Mouse (Mus musculus) adrenal gland, adult 8-10 months (tissue): ENCODE measurements around the gene Gm20765. TPM values are rescaled to one million over a fixed set of nuclear protein-coding genes. Genes with fewer than 3 reads are reported as not detected.
"Not testable (repeated sequence)": the region's sequence is repeated elsewhere in the genome, so short reads cannot be mapped to it uniquely, and the experiment has no call there.

ENCODE experiments used
- DNase-seq: peaks from one replicate; pipeline ENCODE4 v3.0.0; 2022
- total RNA-seq, 4 experiments: library from RNA; stranded (reverse); gene quantifications; 2 replicates each; pipeline ENCODE4 v1.2.4; 2022

Gene Gm20765
- total RNA-seq: not detected

DNA sequence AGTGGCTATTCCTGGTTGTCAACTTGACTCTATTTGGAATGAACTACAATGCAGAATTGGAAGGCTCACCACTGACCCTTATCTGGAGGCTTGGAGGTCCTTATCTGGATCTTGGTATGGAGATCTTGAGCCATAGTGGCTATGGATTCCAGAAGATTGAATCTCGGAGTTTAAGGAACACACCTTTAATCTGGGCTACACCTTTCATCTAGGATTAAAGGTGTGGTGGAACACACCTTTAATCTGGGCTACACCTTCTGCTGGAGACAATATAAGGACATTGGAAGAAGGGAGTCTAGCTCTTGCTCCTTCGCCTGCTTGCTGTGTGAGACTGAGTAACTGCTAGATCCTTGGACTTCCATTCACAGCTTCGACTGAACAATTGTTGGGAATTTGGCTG lies at the start of gene Gm20765:
Gene Gm20765 (plus strand): TSS at position 301 of the 400 bp plus-strand sequence.
- not testable (repeated sequence) for DNase-seq

DNA sequence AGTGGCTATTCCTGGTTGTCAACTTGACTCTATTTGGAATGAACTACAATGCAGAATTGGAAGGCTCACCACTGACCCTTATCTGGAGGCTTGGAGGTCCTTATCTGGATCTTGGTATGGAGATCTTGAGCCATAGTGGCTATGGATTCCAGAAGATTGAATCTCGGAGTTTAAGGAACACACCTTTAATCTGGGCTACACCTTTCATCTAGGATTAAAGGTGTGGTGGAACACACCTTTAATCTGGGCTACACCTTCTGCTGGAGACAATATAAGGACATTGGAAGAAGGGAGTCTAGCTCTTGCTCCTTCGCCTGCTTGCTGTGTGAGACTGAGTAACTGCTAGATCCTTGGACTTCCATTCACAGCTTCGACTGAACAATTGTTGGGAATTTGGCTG lies 42.6 kb upstream of the Gm20765 start, which contains the start of gene Gm21293:
Gene Gm21293 (plus strand): TSS at position 301 of the 400 bp plus-strand sequence.
- not testable (repeated sequence) for DNase-seq

DNA sequence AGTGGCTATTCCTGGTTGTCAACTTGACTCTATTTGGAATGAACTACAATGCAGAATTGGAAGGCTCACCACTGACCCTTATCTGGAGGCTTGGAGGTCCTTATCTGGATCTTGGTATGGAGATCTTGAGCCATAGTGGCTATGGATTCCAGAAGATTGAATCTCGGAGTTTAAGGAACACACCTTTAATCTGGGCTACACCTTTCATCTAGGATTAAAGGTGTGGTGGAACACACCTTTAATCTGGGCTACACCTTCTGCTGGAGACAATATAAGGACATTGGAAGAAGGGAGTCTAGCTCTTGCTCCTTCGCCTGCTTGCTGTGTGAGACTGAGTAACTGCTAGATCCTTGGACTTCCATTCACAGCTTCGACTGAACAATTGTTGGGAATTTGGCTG lies 34.1 kb upstream of the Gm20765 start, which contains the start of gene Gm6763:
Gene Gm6763 (plus strand): TSS at position 301 of the 400 bp plus-strand sequence.
- DNase-seq: not testable (repeated sequence)

GRCm38 (mm10) chr10:104159706-104160105 lies 25.6 kb upstream of the Gm20765 start, which contains the start of gene Gm8764:
Gene Gm8764, plus strand, starts transcription at chr10:104160006.
- not testable (repeated sequence) for DNase-seq

DNA sequence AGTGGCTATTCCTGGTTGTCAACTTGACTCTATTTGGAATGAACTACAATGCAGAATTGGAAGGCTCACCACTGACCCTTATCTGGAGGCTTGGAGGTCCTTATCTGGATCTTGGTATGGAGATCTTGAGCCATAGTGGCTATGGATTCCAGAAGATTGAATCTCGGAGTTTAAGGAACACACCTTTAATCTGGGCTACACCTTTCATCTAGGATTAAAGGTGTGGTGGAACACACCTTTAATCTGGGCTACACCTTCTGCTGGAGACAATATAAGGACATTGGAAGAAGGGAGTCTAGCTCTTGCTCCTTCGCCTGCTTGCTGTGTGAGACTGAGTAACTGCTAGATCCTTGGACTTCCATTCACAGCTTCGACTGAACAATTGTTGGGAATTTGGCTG lies 17.1 kb upstream of the Gm20765 start, which contains the start of gene Gm21304:
Gene Gm21304 (plus strand): TSS at position 301 of the 400 bp plus-strand sequence.
- DNase-seq: not testable (repeated sequence)

DNA sequence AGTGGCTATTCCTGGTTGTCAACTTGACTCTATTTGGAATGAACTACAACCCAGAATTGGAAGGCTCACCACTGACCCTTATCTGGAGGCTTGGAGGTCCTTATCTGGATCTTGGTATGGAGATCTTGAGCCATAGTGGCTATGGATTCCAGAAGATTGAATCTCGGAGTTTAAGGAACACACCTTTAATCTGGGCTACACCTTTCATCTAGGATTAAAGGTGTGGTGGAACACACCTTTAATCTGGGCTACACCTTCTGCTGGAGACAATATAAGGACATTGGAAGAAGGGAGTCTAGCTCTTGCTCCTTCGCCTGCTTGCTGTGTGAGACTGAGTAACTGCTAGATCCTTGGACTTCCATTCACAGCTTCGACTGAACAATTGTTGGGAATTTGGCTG lies 8.6 kb upstream of the Gm20765 start, which contains the start of gene Gm21312:
Gene Gm21312 (plus strand): TSS at position 301 of the 400 bp plus-strand sequence.
- DNase-seq: not testable (repeated sequence)

GRCm38 (mm10) chr10:104193742-104194141 lies 8.4 kb downstream of the Gm20765 start, which contains the start of gene Gm4340:
Gene Gm4340, plus strand, starts transcription at chr10:104194042.
- DNase-seq: not testable (repeated sequence)

- no peak for DNase-seq
Observed at GRCm38 (mm10) chr10:104209655-104210054, 24.3 kb downstream of the Gm20765 start.

DNA sequence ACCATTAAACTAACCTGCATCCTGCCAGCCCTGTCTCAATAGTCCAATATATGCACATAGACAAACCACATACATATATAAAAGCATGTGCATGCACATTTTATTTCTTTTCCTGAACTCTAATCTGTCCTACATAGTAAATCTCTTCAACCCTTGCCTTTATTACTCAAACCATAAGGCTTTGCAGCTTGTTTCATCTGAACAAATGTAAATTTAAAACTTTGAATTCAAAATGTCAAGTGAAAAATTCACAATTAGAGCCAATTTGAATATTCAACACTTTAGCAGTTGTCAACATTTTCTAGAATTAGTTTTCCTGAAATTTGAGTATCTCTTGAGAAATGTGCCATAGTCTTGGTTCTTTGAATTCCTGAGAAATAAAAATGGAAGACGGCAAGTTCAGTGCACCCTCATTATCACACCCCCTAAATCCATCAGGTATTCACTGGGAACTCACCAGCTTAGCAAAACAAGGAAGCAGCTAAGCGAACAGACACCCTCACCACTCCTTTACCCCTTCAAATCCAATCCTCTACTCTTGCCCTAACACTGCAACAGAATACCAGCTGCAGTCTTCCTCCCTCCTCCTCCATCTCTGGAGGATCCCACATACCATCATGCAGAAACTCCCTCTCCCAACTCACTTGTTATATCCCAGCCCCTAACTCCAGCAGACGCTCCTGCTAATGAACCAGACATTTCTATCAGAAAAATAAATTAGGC lies 25.1 kb downstream of the Gm20765 start:
- DNase-seq: no peak

GRCm38 (mm10) chr10:104214527-104214926 lies 29.2 kb downstream of the Gm20765 start:
- DNase-seq: no peak

- DNase-seq: no peak
Observed at GRCm38 (mm10) chr10:104220303-104221021, 35.1 kb downstream of the Gm20765 start.

Other genes starting within 250 kb of the Gm20765 start
- not detected for gene Gm21293, start 42.5 kb upstream of the Gm20765 start, total RNA-seq
- not detected for gene Gm6763, start 34.0 kb upstream of the Gm20765 start, total RNA-seq
- not detected for gene Gm8764, start 25.5 kb upstream of the Gm20765 start, total RNA-seq
- gene Gm21304, start 17.0 kb upstream of the Gm20765 start, total RNA-seq: not detected
- gene Gm21312, start 8.5 kb upstream of the Gm20765 start, total RNA-seq: not detected
- not detected for gene Gm4340, start 8.5 kb downstream of the Gm20765 start, total RNA-seq